Mouse (Mus musculus): ENCODE results near the gene Tbxas1. TPM values are rescaled to one million over a fixed set of nuclear protein-coding genes. Genes with fewer than 3 reads are reported as not detected.

Tbxas1 gene
- polyA plus RNA-seq, 1 experiment from 2014 or later = 1.8 TPM

DNA sequence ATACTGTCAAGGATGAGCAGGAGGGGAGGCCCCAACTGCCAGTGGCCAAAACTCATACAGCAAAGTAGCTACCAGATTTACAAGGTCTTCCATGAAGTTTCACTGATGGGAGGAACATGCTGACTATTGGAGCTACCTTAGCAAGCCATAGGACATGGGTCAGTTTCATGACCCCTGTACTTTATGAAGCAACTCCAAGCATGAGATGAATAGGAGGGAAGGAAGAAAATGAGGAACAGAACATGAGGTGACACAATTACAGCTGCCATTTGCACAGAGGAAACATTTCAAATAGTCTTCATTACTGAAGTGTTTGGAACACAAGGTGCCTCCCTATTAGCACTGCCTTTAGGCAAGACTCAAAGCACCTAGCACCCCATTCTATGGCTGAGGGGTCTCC, 9.4 kb upstream of the Tbxas1 start:
- Histone ChIP-seq H3K4me3 (no peak overlapping the region), H3K27me3 (replicated peaks; ENCODE audit: low read depth, poor library complexity, severe bottlenecking) (no peaks in the 10 kb centered on the region), H3K36me3 (replicated peaks) (peaks cover 9% of the 10 kb centered on the region), H3K4me1 (peaks cover 63% of the 10 kb centered on the region), H3K27ac (replicated peaks) (no peak overlapping the region), H3K9me3 (no peaks in the 10 kb centered on the region)
- DNase-seq (ENCODE audit: low spot score) = no peak

DNA sequence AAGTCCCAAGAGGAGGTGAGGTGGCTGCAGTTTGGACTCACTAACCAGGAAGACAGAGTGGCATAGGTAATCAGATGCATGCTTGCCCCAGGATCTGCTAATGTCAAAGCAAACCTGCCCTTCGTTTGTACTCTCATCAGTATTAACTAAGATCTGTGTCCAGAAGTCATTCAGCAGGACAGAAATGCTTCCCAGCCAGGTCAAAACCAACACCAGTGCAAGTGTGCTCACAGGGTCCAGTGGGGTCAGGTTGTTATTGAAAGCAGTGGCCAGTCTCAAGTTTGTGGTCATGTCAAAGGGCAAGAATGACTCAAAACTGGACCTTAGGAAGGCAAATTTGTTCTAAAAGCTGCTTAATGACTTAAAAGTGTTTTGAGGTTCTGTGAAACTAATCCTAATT, 8.8 kb upstream of the Tbxas1 start:
- H3K36me3 ChIP-seq (replicated peaks) = peaks cover 9% of the 10 kb centered on the region
- H3K27me3 ChIP-seq (replicated peaks; ENCODE audit: low read depth, poor library complexity, severe bottlenecking) = no peaks in the 10 kb centered on the region
- H3K4me3 ChIP-seq = no peak overlapping the region
- H3K27ac ChIP-seq (replicated peaks) = no peak overlapping the region
- H3K4me1 ChIP-seq = peaks cover 67% of the 10 kb centered on the region
- DNase-seq (ENCODE audit: low spot score) = no peak
- no peaks in the 10 kb centered on the region for H3K9me3 ChIP-seq
- 72% methylated on average over 1 of the region's 1 CpGs for WGBS

DNA sequence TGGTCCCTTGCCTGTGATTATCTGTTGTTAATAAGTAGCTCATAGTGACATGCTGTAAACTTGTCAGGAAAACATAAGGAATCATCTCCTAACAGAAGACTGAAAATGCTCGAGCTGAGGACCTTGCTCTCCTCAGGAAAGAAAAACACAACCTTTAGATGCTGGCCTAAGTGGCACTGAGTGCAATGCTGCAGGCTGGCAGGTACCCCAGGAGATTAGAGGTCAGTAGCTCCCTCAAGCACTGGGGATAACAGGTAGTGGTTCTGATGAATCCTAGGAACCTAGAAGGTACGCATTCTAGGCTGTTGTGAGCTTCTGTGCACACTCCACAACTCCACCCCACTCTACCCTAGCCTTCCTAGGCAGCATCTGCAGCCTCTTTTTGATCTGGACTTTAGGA, 8.4 kb upstream of the Tbxas1 start:
- peaks cover 71% of the 10 kb centered on the region for H3K4me1 ChIP-seq
- H3K4me3 ChIP-seq = no peak overlapping the region
- H3K27me3 ChIP-seq (replicated peaks; ENCODE audit: low read depth, poor library complexity, severe bottlenecking) = no peaks in the 10 kb centered on the region
- H3K36me3 ChIP-seq (replicated peaks) = peaks cover 13% of the 10 kb centered on the region
- WGBS = 79% methylated on average over 2 of the region's 2 CpGs
- H3K9me3 ChIP-seq = no peaks in the 10 kb centered on the region
- no peak for DNase-seq (ENCODE audit: low spot score)
- no peak overlapping the region for H3K27ac ChIP-seq (replicated peaks)

DNA sequence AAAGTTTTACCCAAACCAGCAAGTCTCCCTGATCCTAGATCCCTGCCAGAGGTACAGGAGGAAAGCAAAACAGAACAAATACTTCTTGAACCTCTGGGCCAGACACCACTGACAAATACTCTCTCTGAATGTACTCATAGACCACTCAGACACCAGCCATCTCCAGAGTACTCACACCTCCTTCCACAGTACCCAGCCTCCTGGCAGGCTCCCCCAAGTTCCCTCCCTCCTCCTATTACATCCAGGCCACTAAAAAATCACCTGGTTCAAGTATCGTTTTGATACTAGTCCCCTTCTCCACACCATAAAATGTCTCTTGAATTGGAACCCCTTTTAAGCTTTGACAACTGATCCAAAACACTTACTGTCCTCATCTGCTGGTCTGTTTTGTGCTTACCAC, 7.9 kb upstream of the Tbxas1 start:
- Histone ChIP-seq H3K4me3 (no peak overlapping the region), H3K9me3 (no peaks in the 10 kb centered on the region), H3K4me1 (peaks cover 76% of the 10 kb centered on the region), H3K27me3 (replicated peaks; ENCODE audit: low read depth, poor library complexity, severe bottlenecking) (no peaks in the 10 kb centered on the region), H3K36me3 (replicated peaks) (peaks cover 18% of the 10 kb centered on the region), H3K27ac (replicated peaks) (no peak overlapping the region)
- no peak for DNase-seq (ENCODE audit: low spot score)
- WGBS = 65% methylated on average over 1 of the region's 1 CpGs

DNA sequence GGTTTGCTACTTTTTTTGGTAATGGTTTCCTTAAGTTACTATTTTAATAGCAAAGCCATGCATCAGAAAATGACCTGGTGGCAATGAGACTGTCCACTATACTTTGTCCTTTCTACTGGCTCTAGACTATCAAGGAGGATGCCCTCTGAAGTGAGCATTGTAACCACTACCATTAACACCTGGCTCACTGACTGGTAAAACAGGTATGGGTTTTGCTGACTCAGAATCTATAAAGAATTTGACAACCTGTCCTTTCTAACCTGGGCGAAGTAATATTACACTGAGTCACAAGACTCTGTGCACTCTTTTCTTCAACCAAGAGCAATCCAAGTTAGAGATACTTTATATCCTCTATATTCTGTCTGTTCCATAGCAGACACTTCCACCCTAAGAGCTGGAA, 6.2 kb upstream of the Tbxas1 start:
- H3K27ac ChIP-seq (replicated peaks) = no peak overlapping the region
- H3K27me3 ChIP-seq (replicated peaks; ENCODE audit: low read depth, poor library complexity, severe bottlenecking) = no peaks in the 10 kb centered on the region
- peaks cover 88% of the 10 kb centered on the region for H3K4me1 ChIP-seq
- WGBS = 86% methylated on average over 1 of the region's 1 CpGs
- no peak for DNase-seq (ENCODE audit: low spot score)
- peaks cover 18% of the 10 kb centered on the region for H3K36me3 ChIP-seq (replicated peaks)
- no peak overlapping the region for H3K4me3 ChIP-seq
- H3K9me3 ChIP-seq = no peaks in the 10 kb centered on the region

DNA sequence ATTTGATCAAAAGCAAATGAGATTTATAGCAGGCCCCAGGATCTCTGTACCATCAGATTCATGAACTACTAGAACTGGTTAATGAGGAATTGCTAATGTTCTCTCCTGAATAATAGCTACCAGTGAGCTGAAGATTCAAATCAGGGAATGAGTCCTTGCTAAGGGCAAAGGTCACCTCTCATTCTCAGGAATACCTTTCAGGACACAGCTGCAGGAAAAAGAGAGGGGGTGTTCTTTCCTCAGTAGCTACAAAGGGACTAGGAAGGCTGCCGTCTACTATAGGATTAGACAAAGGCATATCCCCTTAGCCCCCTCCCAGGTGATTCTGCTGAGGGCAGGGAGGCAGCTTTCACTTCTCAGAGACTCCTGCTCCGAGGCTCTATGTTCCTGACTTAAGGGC, 5.1 kb upstream of the Tbxas1 start:
- H3K4me3 ChIP-seq = no peak overlapping the region
- no peaks in the 10 kb centered on the region for H3K9me3 ChIP-seq
- H3K27ac ChIP-seq (replicated peaks) = 0 out of 2 replicates have a peak overlapping the region, but pooled peaks have one; percentile 12
- H3K4me1 ChIP-seq = peaks cover 81% of the 10 kb centered on the region
- H3K36me3 ChIP-seq (replicated peaks) = peaks cover 18% of the 10 kb centered on the region
- H3K27me3 ChIP-seq (replicated peaks; ENCODE audit: low read depth, poor library complexity, severe bottlenecking) = no peaks in the 10 kb centered on the region
- WGBS = 18% methylated on average over 2 of the region's 2 CpGs
- DNase-seq (ENCODE audit: low spot score) = no peak

- Histone ChIP-seq H3K36me3 (replicated peaks) (peaks cover 17% of the 10 kb centered on the region), H3K4me1 (peaks cover 71% of the 10 kb centered on the region), H3K27me3 (replicated peaks; ENCODE audit: low read depth, poor library complexity, severe bottlenecking) (no peaks in the 10 kb centered on the region), H3K4me3 (no peak overlapping the region), H3K9me3 (no peaks in the 10 kb centered on the region), H3K27ac (replicated peaks) (peak overlapping the region; percentile 59; the same call in 1 of the 2 replicates)
- peak; percentile 37 for DNase-seq (ENCODE audit: low spot score)
- WGBS = 16% methylated on average over 7 of the region's 7 CpGs
Observed at GRCm38 (mm10) chr6:38871051-38871450, 4.2 kb upstream of the Tbxas1 start.

DNA sequence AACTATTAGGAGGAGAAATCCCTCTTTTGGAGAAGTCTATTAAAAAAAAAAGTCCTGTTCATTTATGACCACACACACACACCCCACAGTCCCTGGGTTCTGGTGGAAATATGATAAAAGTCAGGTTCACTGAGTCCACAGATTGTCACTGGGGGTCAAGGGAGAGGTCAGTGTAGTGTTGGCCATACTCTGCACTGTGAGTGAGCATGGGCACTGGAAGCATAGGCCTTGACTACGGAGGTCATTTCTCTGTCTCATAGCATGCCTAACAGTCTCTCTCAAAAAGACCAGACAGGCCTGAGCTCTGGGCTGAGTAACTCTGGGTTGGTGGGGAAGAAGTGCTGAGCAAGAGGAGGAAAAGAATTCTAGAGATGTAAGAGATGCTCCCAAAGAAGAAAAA, 1.9 kb upstream of the Tbxas1 start:
- no peak for DNase-seq (ENCODE audit: low spot score)
- peaks cover 15% of the 10 kb centered on the region for H3K36me3 ChIP-seq (replicated peaks)
- peaks cover 54% of the 10 kb centered on the region for H3K4me1 ChIP-seq
- peak overlapping the region; percentile 99 for H3K27ac ChIP-seq (replicated peaks)
- no peaks in the 10 kb centered on the region for H3K9me3 ChIP-seq
- peaks cover 11% of the 10 kb centered on the region; the same call in 1 of the 2 replicates for H3K27me3 ChIP-seq (replicated peaks; ENCODE audit: low read depth, poor library complexity, severe bottlenecking)
- WGBS = 71% methylated on average over 1 of the region's 1 CpGs
- peak overlapping the region; percentile 100 for H3K4me3 ChIP-seq

GRCm38 (mm10) chr6:38874035-38874434, 1.2 kb upstream of the Tbxas1 start:
- no peaks in the 10 kb centered on the region for H3K9me3 ChIP-seq
- peaks cover 18% of the 10 kb centered on the region; the same call in 1 of the 2 replicates for H3K27me3 ChIP-seq (replicated peaks; ENCODE audit: low read depth, poor library complexity, severe bottlenecking)
- H3K36me3 ChIP-seq (replicated peaks) = peaks cover 15% of the 10 kb centered on the region
- DNase-seq (ENCODE audit: low spot score) = peak; percentile 64
- peaks cover 50% of the 10 kb centered on the region for H3K4me1 ChIP-seq
- 13% methylated on average over 8 of the region's 8 CpGs for WGBS
- H3K27ac ChIP-seq (replicated peaks) = peak overlapping the region; percentile 99
- H3K4me3 ChIP-seq = peak overlapping the region; percentile 100

DNA sequence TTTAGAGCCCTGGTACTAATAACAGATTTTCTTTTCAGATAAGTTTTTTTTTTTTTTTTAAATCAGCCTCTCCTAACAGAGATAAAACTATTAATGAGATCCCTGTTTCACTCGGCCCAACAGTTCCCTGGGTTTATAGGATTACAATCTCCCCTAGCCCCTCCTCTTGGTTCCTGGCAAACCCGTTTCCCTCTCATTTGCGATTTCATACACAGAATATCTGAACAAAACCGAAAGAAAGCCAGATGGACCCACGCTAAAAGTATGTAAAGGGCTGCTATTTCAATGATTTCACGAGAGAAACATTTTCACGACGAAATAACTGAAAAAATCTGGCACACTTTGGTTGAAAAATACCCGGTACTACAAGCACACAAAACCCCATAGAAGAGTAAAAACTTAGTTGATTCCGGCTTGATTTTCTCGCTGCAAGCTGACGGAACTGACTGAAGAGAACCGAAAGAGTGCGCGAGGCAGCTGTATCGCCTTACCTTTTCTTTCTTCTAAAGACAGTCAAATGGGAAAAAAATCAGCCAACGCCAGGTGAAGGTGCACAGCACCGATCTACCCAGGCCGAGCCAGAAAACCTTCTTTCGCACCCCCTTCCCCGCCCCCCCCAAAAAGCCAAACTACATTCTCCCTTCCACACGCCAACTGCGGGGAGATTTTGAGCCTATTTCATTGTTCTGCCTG, 493 bp upstream of the Tbxas1 start:
- H3K27ac ChIP-seq (replicated peaks) = peak overlapping the region; percentile 99
- peak; percentile 54 for DNase-seq (ENCODE audit: low spot score)
- under 1% methylated on average over 23 of the region's 23 CpGs for WGBS
- no peaks in the 10 kb centered on the region for H3K9me3 ChIP-seq
- peaks cover 15% of the 10 kb centered on the region for H3K36me3 ChIP-seq (replicated peaks)
- peaks cover 21% of the 10 kb centered on the region; the same call in 1 of the 2 replicates for H3K27me3 ChIP-seq (replicated peaks; ENCODE audit: low read depth, poor library complexity, severe bottlenecking)
- H3K4me1 ChIP-seq = peaks cover 49% of the 10 kb centered on the region
- H3K4me3 ChIP-seq = peak overlapping the region; percentile 100

DNA sequence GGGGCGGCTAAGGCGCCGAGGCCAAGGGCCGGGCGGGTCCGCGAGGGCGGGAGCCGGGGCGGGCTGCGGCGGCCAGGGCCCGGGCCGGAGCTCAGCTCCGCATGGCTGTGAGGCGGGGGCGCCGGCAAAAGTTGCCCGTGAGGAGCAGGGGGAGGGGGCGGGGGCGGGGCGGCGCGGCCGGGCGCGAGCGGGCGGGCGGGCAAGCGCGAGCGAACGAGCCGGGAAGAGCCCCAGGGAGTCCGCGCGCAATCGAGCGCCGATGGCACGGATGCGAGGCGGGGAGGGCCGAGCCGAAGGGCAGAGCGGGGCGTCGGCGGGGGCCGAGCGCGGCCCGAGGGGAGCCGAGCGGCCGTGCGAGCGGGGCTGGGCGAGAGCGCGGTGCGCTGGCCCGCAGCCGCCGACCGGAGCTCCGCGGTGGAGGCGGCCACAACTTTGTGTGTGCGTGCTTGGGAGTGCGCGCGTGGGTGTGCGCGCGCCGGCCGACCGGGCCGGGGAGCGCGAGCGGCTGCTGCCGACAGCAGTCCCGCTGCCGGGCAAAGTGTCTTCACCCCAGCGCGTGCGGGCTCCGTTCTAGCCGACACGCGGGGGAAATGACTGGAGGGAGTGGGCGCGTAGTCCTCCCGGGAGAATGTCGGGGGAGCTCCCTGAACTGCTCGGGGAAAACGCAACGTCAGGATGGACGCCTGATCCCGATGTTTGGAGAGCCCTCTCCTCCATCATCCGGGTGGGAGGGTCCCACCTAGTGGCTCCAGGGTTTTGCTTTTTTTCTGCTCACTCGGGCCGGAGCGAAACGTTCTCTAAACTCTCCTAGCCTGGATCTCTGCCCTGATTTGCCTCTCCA, 1.1 kb downstream of the Tbxas1 start, which contains the start of gene Hipk2:
Gene Hipk2 (minus strand): TSS at position 95 of the 841 bp plus-strand sequence.
- DNase-seq (ENCODE audit: low spot score) = peak; percentile 94
- H3K4me1 ChIP-seq = peaks cover 34% of the 10 kb centered on the region
- peaks cover 25% of the 10 kb centered on the region; the same call in 1 of the 2 replicates for H3K27me3 ChIP-seq (replicated peaks; ENCODE audit: low read depth, poor library complexity, severe bottlenecking)
- H3K4me3 ChIP-seq = peak within 1 kb of the TSS; percentile 100
- peak within 1 kb of the TSS; percentile 99 for H3K27ac ChIP-seq (replicated peaks)
- H3K9me3 ChIP-seq = no peaks in the 10 kb centered on the region
- H3K36me3 ChIP-seq (replicated peaks) = peaks cover 9% of the 10 kb centered on the region; the same call in 1 of the 2 replicates
- WGBS = under 1% methylated on average over 108 of the region's 108 CpGs

GRCm38 (mm10) chr6:38877674-38878073, 2.5 kb downstream of the Tbxas1 start:
- Histone ChIP-seq H3K27me3 (replicated peaks; ENCODE audit: low read depth, poor library complexity, severe bottlenecking) (peaks cover 31% of the 10 kb centered on the region; the same call in 1 of the 2 replicates), H3K9me3 (no peaks in the 10 kb centered on the region), H3K27ac (replicated peaks) (no peak overlapping the region), H3K36me3 (replicated peaks) (no peaks in the 10 kb centered on the region), H3K4me1 (peaks cover 25% of the 10 kb centered on the region), H3K4me3 (no peak overlapping the region)
- DNase-seq (ENCODE audit: low spot score) = no peak
- WGBS = 83% methylated on average over 2 of the region's 2 CpGs
